Comparison of ENCODE assay signal across 21 mouse cellular contexts in genomic region chr9:45617889-45618288, GRCm38 (mm10).
DNase-seq lines count a peak whose midpoint lies in the region; ATAC-seq and TF ChIP-seq lines count a peak whose summit lies in the region.
"Had no signal": no experiment of that assay in that cellular context is flagged by ENCODE, and none has a peak within 500 bp of the region (broad histone marks: within the 10 kb centered on the region; RNA-seq: fewer than 3 reads in every experiment).

No protein-coding gene starts in this region.

- H3K36me3 ChIP-seq in forebrain, embryonic 14.5 days (ENCODE audit: control insufficient read depth, insufficient read depth, low read length) = no peaks in the 10 kb centered on the region
- no peaks in the 10 kb centered on the region for H3K36me3 ChIP-seq in hindbrain, embryonic 16.5 days (ENCODE audit: control insufficient read depth, insufficient read depth, low read length)
- H3K36me3 ChIP-seq in neural tube, embryonic 14.5 days (ENCODE audit: control insufficient read depth, insufficient read depth, low read length) = no peaks in the 10 kb centered on the region
- H3K36me3 ChIP-seq: embryonic facial prominence, embryonic 13.5 days; heart, embryonic 15.5 days had no signal

- H3K4me3 ChIP-seq in left cerebral cortex, adult 2 months = no peak overlapping the region
- H3K4me3 ChIP-seq in forebrain, embryonic 14.5 days (ENCODE audit: low read depth, low read length) = no peak overlapping the region
- no peak overlapping the region for H3K4me3 ChIP-seq in hindbrain, embryonic 16.5 days (ENCODE audit: low read length)
- H3K4me3 ChIP-seq in neural tube, embryonic 14.5 days (ENCODE audit: low read depth, low read length) = no peak overlapping the region
- H3K4me3 ChIP-seq: embryonic facial prominence, embryonic 13.5 days; heart, embryonic 15.5 days had no signal

- H3K4me2 ChIP-seq in forebrain, embryonic 14.5 days (ENCODE audit: low read length) = no peak overlapping the region
- no peak overlapping the region for H3K4me2 ChIP-seq in hindbrain, embryonic 16.5 days (ENCODE audit: low read length)
- no peak overlapping the region for H3K4me2 ChIP-seq in neural tube, embryonic 14.5 days (ENCODE audit: low read depth, low read length)
- H3K4me2 ChIP-seq: embryonic facial prominence, embryonic 13.5 days; heart, embryonic 15.5 days had no signal

- no peaks in the 10 kb centered on the region for H3K27me3 ChIP-seq in forebrain, embryonic 14.5 days (replicated peaks; ENCODE audit: control insufficient read depth, insufficient read depth, low read length)
- no peaks in the 10 kb centered on the region for H3K27me3 ChIP-seq in hindbrain, embryonic 16.5 days (replicated peaks; ENCODE audit: control insufficient read depth, insufficient read depth, low read length)
- no peaks in the 10 kb centered on the region for H3K27me3 ChIP-seq in neural tube, embryonic 14.5 days (ENCODE audit: control insufficient read depth, insufficient read depth, low read length)

- 83% methylated on average over 10 of the region's 10 CpGs for WGBS in forebrain, embryonic 14.5 days
- WGBS in hindbrain, embryonic 16.5 days = 53% methylated on average over 10 of the region's 10 CpGs
- 48% methylated on average over 10 of the region's 10 CpGs for WGBS in neural tube, embryonic 14.5 days

- H3K4me1 ChIP-seq in forebrain, embryonic 14.5 days (ENCODE audit: control insufficient read depth, insufficient read depth, low read length) = peaks cover 37% of the 10 kb centered on the region
- H3K4me1 ChIP-seq in hindbrain, embryonic 16.5 days (ENCODE audit: control insufficient read depth, insufficient read depth, low read depth, low read length) = peaks cover 18% of the 10 kb centered on the region
- peaks cover 16% of the 10 kb centered on the region; the same call in 1 of the 2 replicates for H3K4me1 ChIP-seq in neural tube, embryonic 14.5 days (ENCODE audit: control insufficient read depth, insufficient read depth, low read length)
- H3K4me1 ChIP-seq: heart, embryonic 15.5 days had no signal

- H3K9ac ChIP-seq in forebrain, embryonic 14.5 days (ENCODE audit: low read length) = no peak overlapping the region
- no peak overlapping the region for H3K9ac ChIP-seq in hindbrain, embryonic 16.5 days (ENCODE audit: low read depth, low read length)
- no peak overlapping the region for H3K9ac ChIP-seq in neural tube, embryonic 14.5 days (replicated peaks; ENCODE audit: low read depth, low read length)
- H3K9ac ChIP-seq: embryonic facial prominence, embryonic 13.5 days; heart, embryonic 15.5 days had no signal

- TF ChIP-seq CTCF in left cerebral cortex, adult 2 months (IDR thresholded peaks at IDR 0.05) = no peak

- 0 out of 2 replicates have a peak overlapping the region, but pooled peaks have one; percentile 24 for H3K27ac ChIP-seq in left cerebral cortex, adult 2 months
- H3K27ac ChIP-seq in forebrain, embryonic 14.5 days (ENCODE audit: low read depth, low read length) = peak overlapping the region; percentile 34; the same call in 1 of the 2 replicates
- H3K27ac ChIP-seq in hindbrain, embryonic 16.5 days (ENCODE audit: low read depth, low read length) = peak overlapping the region; percentile 37
- peak overlapping the region; percentile 66 for H3K27ac ChIP-seq in neural tube, embryonic 14.5 days (ENCODE audit: low read depth, low read length)
- H3K27ac ChIP-seq: embryonic facial prominence, embryonic 13.5 days; heart, embryonic 15.5 days had no signal

- H3K9me3 ChIP-seq in forebrain, embryonic 14.5 days (replicated peaks; ENCODE audit: control insufficient read depth, low read length) = no peaks in the 10 kb centered on the region
- no peaks in the 10 kb centered on the region for H3K9me3 ChIP-seq in hindbrain, embryonic 16.5 days (ENCODE audit: control insufficient read depth, low read length)
- no peaks in the 10 kb centered on the region for H3K9me3 ChIP-seq in neural tube, embryonic 14.5 days (ENCODE audit: control insufficient read depth, low read length)
- H3K9me3 ChIP-seq: embryonic facial prominence, embryonic 13.5 days; heart, embryonic 15.5 days had no signal

- intact Hi-C loops in left cerebral cortex, adult 2 months (cut with DNase I) = no loop called here

- no peak for ATAC-seq in forebrain, embryonic 14.5 days
- ATAC-seq in hindbrain, embryonic 16.5 days = peak; percentile 28; the same call in 1 of the 2 replicates
- ATAC-seq in neural tube, embryonic 14.5 days (ENCODE audit: low read depth) = peak; percentile 41; the same call in 1 of the 2 replicates
- ATAC-seq in granulocyte monocyte progenitor cell, adult 5-6 weeks (replicated peaks; ENCODE audit: poor library complexity, severe bottlenecking) = no peak
- ATAC-seq: lung, postnatal 0 days had no signal

- DNase-seq in left cerebral cortex, adult 2 months (ENCODE audit: extremely low spot score in 1 of 2, low spot score in 2 of 2) = no peak
- no peak for DNase-seq in left cerebral cortex, adult 11 months (ENCODE audit: low spot score)
- DNase-seq in forebrain, embryonic 14.5 days (ENCODE audit: low spot score) = no peak
- no peak for DNase-seq in adrenal gland, adult 18-20 months (ENCODE audit: low spot score in 2 of 2)
- no peak for DNase-seq in urinary bladder, adult 18-20 months (ENCODE audit: low spot score in 2 of 2)
- DNase-seq: adrenal gland, adult 2 months; B cell, adult 2 months; cerebellum, postnatal 10 days; gastrocnemius, postnatal 25 days; kidney, adult 18-20 months; kidney, postnatal 10 days; left cerebral cortex, postnatal 4 days; liver; right cerebral cortex, postnatal 4 days; thymus, postnatal 25 days had no signal

Comparison
In these comparisons a context has a peak if more than half of its experiments do, and no peak if none do; other contexts are left out.
1. ATAC-seq: peak in hindbrain, embryonic 16.5 days (single experiment) and neural tube, embryonic 14.5 days (single experiment); none in forebrain, embryonic 14.5 days (single experiment) and granulocyte monocyte progenitor cell, adult 5-6 weeks (single experiment).
2. Peak in every context shown above with its lines, with median percentiles within 50 percentile points of each other: H3K27ac ChIP-seq.